Mouse (Mus musculus) midbrain, postnatal 0 days (tissue): Measurements from ENCODE around the gene Kcnj14. TPM values are rescaled to one million over a fixed set of nuclear protein-coding genes. Genes with fewer than 3 reads are reported as not detected.

ENCODE experiments used
- ATAC-seq: fragments of 200-750 bp; cut with Nextera tagmentation; 2 replicates; pipeline ENCODE4 v1.8.0; 2017; ENCODE audit warnings: moderate number of reproducible peaks, mild to moderate bottlenecking, moderate TSS enrichment, moderate library complexity; ENCODE audit not compliant: low FRiP score
- DNase-seq: peaks from one replicate; pipeline ENCODE4 v3.0.0-alpha.2; 2015; ENCODE audit warnings: low spot score
- H3K27ac ChIP-seq: fragments of 300-500 bp; sonication (generic); 2 replicates; pipeline ENCODE4 v1.5.1; 2014; ENCODE audit warnings: low read depth, mild to moderate bottlenecking, low read length, mixed read lengths
- H3K27me3 ChIP-seq: fragments of 300-500 bp; sonication (generic); 2 replicates; pipeline ENCODE4 v1.6.1; 2014; ENCODE audit warnings: low read length, control low read depth, mixed read lengths; ENCODE audit not compliant: insufficient read depth
- H3K36me3 ChIP-seq: fragments of 300-500 bp; sonication (generic); 2 replicates; pipeline ENCODE4 v1.6.1; 2014; ENCODE audit warnings: low read length, control low read depth, mixed read lengths; ENCODE audit not compliant: insufficient read depth
- H3K4me1 ChIP-seq: fragments of 300-500 bp; sonication (generic); 2 replicates; pipeline ENCODE4 v1.6.1; 2014; ENCODE audit warnings: mild to moderate bottlenecking, control low read depth, antibody characterized with exemption, low read length, mixed read lengths; ENCODE audit not compliant: insufficient read depth
- H3K4me2 ChIP-seq: fragments of 300-500 bp; sonication (generic); 2 replicates; pipeline ENCODE4 v1.6.1; 2014; ENCODE audit warnings: low read depth, mild to moderate bottlenecking, low read length, mixed read lengths; ENCODE audit not compliant: poor library complexity, severe bottlenecking
- H3K4me3 ChIP-seq: fragments of 300-500 bp; sonication (generic); 2 replicates; pipeline ENCODE4 v1.5.1; 2014; ENCODE audit warnings: low read depth, mild to moderate bottlenecking, low read length, moderate library complexity
- H3K9ac ChIP-seq: fragments of 300-500 bp; sonication (generic); replicated peaks from 2 replicates; pipeline ENCODE4 v1.6.1; 2014; ENCODE audit warnings: mild to moderate bottlenecking, low read length, moderate library complexity, mixed read lengths; ENCODE audit not compliant: poor library complexity, severe bottlenecking
- H3K9me3 ChIP-seq: fragments of 300-500 bp; sonication (generic); 2 replicates; pipeline ENCODE4 v1.6.1; 2016; ENCODE audit warnings: low read length, control low read depth
- CTCF ChIP-seq: IDR thresholded peaks from 2 replicates; pipeline ENCODE4 v1.5.1; 2016; ENCODE audit warnings: antibody characterized with exemption, mild to moderate bottlenecking
- WGBS: fragments of 180-500 bp; shearing (Covaris S2); extraction: QIAGEN DNeasy Blood & Tissue Kit; methylation state at CpG from one replicate; pipeline ENCODE4 v1.1.7; 2014; 5-methylcytosine and 5-hydroxymethylcytosine counted together
- polyA plus RNA-seq: library from polyadenylated mRNA; unstranded; fragments of >200 nt; fragmentation: Nextera tagmentation; extraction: Ambion mirVana; gene quantifications from 2 replicates; pipeline ENCODE4 v1.2.1, GENCODE M21; 2015
- total RNA-seq: library from RNA; depleted of rRNA; stranded (reverse); fragments of >200 nt; gene quantifications from 2 replicates; pipeline ENCODE4 v1.2.3, GENCODE M21; 2014

The Kcnj14 gene
- total and polyA plus RNA-seq, 2 experiments from 2014 or later = 1.5 to 2.1 TPM

- Histone ChIP-seq H3K9me3 (no peaks in the 10 kb centered on the region), H3K27ac (no peak overlapping the region), H3K9ac (no peak overlapping the region; the same call in 1 of the 2 replicates), H3K36me3 (peaks cover 20% of the 10 kb centered on the region; the same call in 1 of the 2 replicates), H3K4me2 (peak overlapping the region; percentile 36; the same call in 1 of the 2 replicates), H3K4me1 (peaks cover 3% of the 10 kb centered on the region; the same call in 1 of the 2 replicates), H3K27me3 (peaks cover 28% of the 10 kb centered on the region), H3K4me3 (peak overlapping the region; percentile 25)
- TF ChIP-seq CTCF = no peak
- ATAC-seq = no peak
- WGBS = 20% methylated on average over 18 of the region's 31 CpGs
- no peak for DNase-seq
These were observed 9.3 kb upstream of the Kcnj14 start for GRCm38 (mm10) chr7:45833924-45834323.

- H3K9me3 ChIP-seq = no peaks in the 10 kb centered on the region
- no peak for ATAC-seq
- TF ChIP-seq CTCF = no peak
- WGBS = 5% methylated on average over 76 of the region's 86 CpGs
- peak overlapping the region; percentile 39; the same call in 1 of the 2 replicates for H3K9ac ChIP-seq
- no peak for DNase-seq
- H3K4me1 ChIP-seq = peaks cover 3% of the 10 kb centered on the region; the same call in 1 of the 2 replicates
- H3K27me3 ChIP-seq = peaks cover 28% of the 10 kb centered on the region
- peak overlapping the region; percentile 25 for H3K4me3 ChIP-seq
- H3K27ac ChIP-seq = no peak overlapping the region
- H3K4me2 ChIP-seq = peak overlapping the region; percentile 36
- peaks cover 21% of the 10 kb centered on the region; the same call in 1 of the 2 replicates for H3K36me3 ChIP-seq
These were observed 8.7 kb upstream of the Kcnj14 start for GRCm38 (mm10) chr7:45833148-45833790.

GRCm38 (mm10) chr7:45832428-45832827, 7.8 kb upstream of the Kcnj14 start:
- H3K4me3 ChIP-seq = peak overlapping the region; percentile 25; the same call in 1 of the 2 replicates
- H3K9ac ChIP-seq = no peak overlapping the region
- no peak for ATAC-seq
- 9% methylated on average over 28 of the region's 30 CpGs for WGBS
- DNase-seq = no peak
- H3K4me1 ChIP-seq = peaks cover 3% of the 10 kb centered on the region; the same call in 1 of the 2 replicates
- H3K27ac ChIP-seq = no peak overlapping the region
- peaks cover 28% of the 10 kb centered on the region for H3K27me3 ChIP-seq
- H3K4me2 ChIP-seq = peak overlapping the region; percentile 36; the same call in 1 of the 2 replicates
- no peak for TF ChIP-seq CTCF
- H3K9me3 ChIP-seq = no peaks in the 10 kb centered on the region
- H3K36me3 ChIP-seq = peaks cover 29% of the 10 kb centered on the region

DNA sequence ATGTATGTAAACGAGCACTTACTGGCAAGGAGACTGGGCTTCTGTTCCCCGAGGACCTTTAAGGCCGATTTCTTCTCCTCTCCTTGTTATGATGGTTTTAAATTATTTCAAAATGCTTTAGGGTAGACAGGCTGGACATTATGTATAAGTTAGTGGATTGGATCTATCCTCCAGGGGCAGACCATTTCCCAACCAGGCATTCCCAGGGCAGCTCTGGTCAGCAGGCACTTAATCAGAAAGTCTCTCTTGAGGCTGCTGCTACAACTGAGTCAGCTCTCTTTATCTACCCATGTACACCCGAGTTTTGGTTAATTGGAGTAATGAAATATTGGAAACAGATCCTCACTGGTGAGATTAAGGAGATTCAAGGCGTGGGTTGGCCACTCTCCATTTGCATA, 6.5 kb upstream of the Kcnj14 start:
- DNase-seq (no peak), ATAC-seq (peak; percentile 11; the same call in 1 of the 2 replicates)
- no peak for TF ChIP-seq CTCF
- H3K4me2 ChIP-seq = peak overlapping the region; percentile 88
- peak overlapping the region; percentile 79 for H3K4me3 ChIP-seq
- 18% methylated on average over 5 of the region's 5 CpGs for WGBS
- H3K4me1 ChIP-seq = peaks cover 3% of the 10 kb centered on the region; the same call in 1 of the 2 replicates
- peak overlapping the region; percentile 77 for H3K27ac ChIP-seq
- H3K36me3 ChIP-seq = peaks cover 42% of the 10 kb centered on the region
- H3K27me3 ChIP-seq = peaks cover 28% of the 10 kb centered on the region
- no peaks in the 10 kb centered on the region for H3K9me3 ChIP-seq
- H3K9ac ChIP-seq = 0 out of 2 replicates have a peak overlapping the region, but pooled peaks have one; percentile 58

DNA sequence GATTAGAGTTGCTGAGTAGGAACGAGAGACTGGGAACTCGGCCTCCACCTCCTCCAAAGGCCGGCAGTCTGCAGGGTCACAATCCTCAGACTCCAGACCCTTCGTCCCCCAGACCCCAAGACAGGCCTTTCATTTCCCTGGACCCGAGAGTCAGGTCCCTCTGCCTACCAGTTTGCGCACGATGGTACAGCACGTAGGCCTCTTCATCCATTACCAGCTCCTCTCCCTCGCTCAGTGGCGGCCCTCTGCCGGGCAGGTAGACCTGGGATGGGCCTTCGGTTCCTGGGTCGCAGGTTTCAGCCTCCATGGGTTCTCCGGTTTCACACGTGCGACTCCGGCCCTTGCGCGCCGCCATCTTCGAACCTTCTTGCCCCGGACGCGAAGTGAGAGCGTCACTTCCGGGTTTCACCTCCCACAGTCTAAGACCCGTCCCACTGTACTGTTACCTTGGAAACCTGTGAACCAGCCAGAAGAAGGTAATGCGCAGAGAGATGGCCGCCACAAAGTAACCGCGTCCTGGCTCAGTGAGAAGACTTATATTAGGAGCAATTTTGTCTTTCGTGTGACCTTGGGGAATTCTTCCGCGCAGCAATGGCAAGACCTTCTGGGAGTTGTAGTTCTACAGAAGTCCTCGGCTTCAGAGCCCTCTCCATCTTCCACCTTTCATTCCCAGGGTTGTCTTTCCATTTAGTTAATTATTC, 6.0 kb upstream of the Kcnj14 start, which contains the start of gene Grwd1:
Gene Grwd1 (minus strand): TSS at position 518 of the 701 bp plus-strand sequence.
- TF ChIP-seq CTCF = peak; percentile 39
- Histone ChIP-seq H3K9me3 (no peaks in the 10 kb centered on the region), H3K4me2 (peak within 1 kb of the TSS; percentile 88), H3K27ac (peak within 1 kb of the TSS; percentile 77), H3K36me3 (peaks cover 45% of the 10 kb centered on the region), H3K27me3 (peaks cover 25% of the 10 kb centered on the region), H3K4me3 (peak within 1 kb of the TSS; percentile 79), H3K9ac (peak within 1 kb of the TSS; percentile 58), H3K4me1 (peaks cover 3% of the 10 kb centered on the region; the same call in 1 of the 2 replicates)
- under 1% methylated on average over 35 of the region's 35 CpGs for WGBS
- DNase-seq = peak; percentile 95
- ATAC-seq = peak; percentile 91

DNA sequence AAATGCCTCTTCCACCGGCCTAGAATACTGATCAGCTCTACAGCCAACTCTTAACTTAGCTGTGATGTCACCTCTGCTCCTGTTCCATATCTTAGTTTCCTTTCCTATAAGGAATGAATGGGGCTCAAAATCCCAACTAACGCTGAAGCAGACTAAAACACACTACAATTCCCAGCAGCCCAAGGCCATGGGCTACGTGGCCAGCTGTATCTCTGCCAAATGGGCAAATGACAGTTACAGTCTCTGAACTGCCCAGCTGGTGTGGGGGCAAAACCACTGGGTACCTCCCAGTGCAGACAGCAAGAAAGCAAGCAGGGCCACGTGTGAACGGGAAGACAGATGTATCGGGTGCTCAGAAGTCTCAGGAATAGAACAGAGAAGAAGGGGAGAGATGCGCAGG, 2.0 kb upstream of the Kcnj14 start:
- Histone ChIP-seq H3K9me3 (no peaks in the 10 kb centered on the region), H3K36me3 (peaks cover 50% of the 10 kb centered on the region), H3K4me1 (peaks cover 3% of the 10 kb centered on the region; the same call in 1 of the 2 replicates), H3K27ac (no peak overlapping the region), H3K9ac (no peak overlapping the region), H3K4me3 (no peak overlapping the region), H3K4me2 (no peak overlapping the region), H3K27me3 (no peaks in the 10 kb centered on the region)
- 93% methylated on average over 7 of the region's 7 CpGs for WGBS
- TF ChIP-seq CTCF = no peak
- no peak for ATAC-seq
- no peak for DNase-seq
